Mouse (Mus musculus): ENCODE results near the gene 0610009B22Rik.

The 0610009B22Rik gene

GRCm38 (mm10) chr11:51635525-51636322 lies 53.0 kb downstream of the 0610009B22Rik start, which contains the start of gene Rmnd5b:
Gene Rmnd5b, minus strand, starts transcription at chr11:51635896.
- peak; percentile 61 for DNase-seq (ENCODE audit: low read depth)

Measured in fibroblast of lung, adult 2 months (primary cell).